Mouse (Mus musculus): ENCODE data around the gene Prr5.

Prr5 gene

GRCm38 (mm10) chr15:84657384-84658064 is 11.9 kb upstream of the Prr5 start:
- DNase-seq (ENCODE audit: low read depth, low spot score) = no peak

DNA sequence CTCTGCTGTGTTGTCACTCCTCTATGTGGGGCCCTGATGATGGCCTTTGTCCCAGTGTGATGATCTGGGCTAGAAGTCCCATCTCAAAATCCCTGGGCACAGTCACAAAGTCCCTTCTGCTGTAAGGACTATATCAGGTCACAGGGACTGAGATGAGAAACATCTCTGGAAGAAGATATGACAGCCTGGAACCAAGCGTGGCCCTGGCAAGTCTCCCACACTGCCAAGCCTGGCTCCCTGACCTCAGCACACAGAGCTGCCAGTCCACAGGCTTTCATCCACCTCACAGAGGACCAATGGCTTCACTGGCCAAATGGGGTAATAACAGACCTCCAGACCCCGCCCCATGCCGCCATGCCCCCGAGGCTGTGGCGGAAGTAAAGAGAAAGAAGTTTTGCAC is 10.8 kb upstream of the Prr5 start:
- DNase-seq (ENCODE audit: low read depth, low spot score) = no peak

DNA sequence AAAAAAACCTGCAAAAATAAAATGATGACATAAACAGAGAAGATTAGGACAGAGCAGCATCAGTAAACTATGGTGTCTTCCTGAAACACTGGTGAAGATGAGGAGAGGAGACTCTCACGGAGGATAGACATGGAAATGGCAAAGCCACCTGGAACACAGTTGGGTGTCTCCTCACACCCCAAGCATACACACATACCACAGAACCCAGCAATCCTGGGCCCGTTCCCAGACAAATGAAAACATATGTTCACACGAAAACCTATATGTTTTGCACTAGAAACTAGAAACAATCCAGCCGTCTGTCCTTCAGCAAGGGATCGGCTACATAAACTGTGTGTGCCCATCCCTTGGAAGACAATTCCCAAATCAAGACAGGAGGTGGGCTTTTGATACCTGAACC is 9.6 kb upstream of the Prr5 start:
- no peak for DNase-seq (ENCODE audit: low read depth, low spot score)

- DNase-seq (ENCODE audit: low read depth, low spot score) = no peak
Observed at GRCm38 (mm10) chr15:84661274-84661673, 8.1 kb upstream of the Prr5 start.

DNA sequence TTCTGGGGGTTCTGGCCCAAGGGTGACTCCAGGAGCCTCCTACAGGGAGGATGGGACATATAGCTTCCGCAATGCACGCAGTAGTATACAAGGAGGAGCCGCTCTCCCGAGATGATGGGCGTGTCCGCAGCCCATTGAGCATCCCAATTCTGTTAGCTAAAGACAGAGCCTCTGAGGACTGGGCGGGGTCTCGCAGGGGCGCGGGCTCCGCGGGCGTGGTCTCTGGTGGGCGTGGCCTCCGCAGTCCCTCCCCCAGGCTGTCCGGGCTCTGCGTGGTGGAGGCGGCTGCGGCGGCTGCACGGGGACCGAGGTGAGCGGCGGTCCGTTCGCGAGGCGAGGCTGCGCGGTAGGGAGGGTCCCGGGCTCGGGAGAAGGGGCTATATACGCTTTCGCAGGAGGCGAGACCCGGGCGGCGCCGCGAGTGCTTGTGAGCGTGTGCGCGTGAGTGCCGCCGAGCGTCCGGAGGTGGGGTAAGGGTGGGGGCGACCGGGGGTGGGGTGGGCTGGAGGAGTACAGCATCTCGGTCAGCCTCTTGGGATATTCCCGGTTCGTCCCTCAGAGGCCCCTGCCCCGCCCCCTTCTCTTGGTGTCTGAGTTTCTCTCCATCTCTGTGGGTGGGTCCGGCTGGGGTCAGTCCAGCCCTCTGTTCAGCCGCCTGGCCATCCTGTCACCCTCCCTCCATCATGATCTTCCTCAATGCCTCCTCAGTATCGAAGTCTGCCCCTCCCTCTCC is 6.3 kb upstream of the Prr5 start:
- no peak for DNase-seq (ENCODE audit: low read depth, low spot score)

- no peak for DNase-seq (ENCODE audit: low read depth, low spot score)
Observed at GRCm38 (mm10) chr15:84663685-84664060, 5.7 kb upstream of the Prr5 start.

DNA sequence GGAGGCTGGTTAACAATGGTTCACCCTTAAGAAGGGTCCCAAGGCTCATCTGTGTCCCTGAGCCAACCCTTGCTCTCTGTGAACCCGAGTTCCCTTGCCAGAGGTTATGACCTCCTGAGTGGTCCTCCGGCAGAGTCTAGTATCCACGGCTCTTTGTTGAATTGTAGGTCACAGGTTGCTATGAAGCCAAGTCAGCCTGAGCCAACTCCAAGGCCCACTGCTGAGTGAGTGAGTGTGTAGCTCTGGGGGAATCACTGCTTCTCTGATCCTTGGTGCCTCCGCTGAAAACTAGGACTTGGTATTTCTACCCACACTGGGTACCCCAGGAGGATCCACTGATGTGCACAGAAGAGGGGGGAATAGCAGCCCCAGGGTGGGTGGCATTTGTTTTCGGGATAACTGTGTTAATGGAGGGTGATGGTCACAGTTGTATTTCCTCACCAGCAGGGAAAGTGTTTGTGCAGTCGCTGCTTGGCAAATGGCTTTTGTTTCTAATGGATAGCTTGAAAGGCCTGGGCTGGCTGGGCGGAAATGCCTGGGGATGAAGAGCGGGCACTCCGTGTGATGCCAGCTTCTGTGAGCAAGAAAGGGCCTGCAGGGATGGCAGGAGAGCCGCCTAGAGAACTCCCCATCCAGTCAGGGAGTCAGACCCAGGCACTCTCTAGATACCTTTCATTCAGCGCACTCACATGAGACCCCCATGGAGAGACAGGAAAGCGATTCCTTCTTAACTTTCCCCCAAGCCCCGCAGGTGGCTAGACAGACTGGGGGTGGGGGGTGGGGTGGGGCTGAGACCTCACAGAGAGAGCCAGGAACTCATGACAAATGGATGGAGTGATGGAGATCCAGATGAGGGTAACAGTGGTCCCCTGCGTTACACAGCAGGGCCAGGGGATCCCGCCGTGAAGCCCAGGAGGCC is 4.6 kb upstream of the Prr5 start:
- DNase-seq (ENCODE audit: low read depth, low spot score) = no peak

- DNase-seq (ENCODE audit: low read depth, low spot score) = no peak
Observed at GRCm38 (mm10) chr15:84665662-84666061, 3.8 kb upstream of the Prr5 start.

DNA sequence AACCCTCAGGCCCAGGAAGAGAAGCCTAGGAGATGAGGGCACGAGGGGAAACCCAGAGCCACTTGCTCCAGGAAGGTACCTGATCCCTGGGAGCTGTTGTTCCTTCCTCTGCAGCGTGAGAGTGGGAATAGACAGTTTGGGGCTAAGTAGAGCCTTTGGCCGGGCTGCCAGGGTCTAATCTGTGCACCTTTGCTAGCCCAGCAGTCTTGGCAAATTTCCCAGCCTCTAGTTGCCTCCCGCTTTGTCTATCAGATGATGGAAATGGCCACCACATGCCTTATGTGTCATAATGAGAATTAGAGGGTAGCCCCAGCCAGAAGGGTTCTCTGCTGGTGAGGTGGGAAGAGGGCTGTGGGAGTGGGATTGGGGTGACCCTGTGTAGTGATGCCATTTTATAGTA is 3.4 kb upstream of the Prr5 start:
- no peak for DNase-seq (ENCODE audit: low read depth, low spot score)

GRCm38 (mm10) chr15:84667601-84668000 is 1.8 kb upstream of the Prr5 start:
- DNase-seq (ENCODE audit: low read depth, low spot score) = no peak

- DNase-seq (ENCODE audit: low read depth, low spot score) = no peak
Observed at GRCm38 (mm10) chr15:84669771-84670656, 594 bp downstream of the Prr5 start.

DNA sequence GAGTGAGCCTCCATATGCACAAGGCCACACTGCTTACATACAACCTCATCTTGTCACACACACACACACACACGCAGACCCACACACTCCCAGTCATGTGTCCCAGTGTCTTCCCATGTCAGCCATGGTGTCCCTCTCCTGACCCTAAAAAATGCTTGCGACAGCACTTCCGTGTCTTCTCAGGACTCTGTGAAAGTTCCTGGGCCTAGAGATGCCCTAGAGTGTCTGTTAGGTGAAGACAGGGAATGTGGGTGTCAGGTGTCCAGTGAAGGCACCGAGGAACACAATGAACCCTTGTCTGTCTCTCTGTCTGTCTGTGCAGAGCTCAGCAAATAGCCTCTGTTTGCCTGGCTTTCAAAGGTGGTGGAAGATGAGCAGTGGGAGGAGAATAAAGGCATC is 1.2 kb downstream of the Prr5 start:
- no peak for DNase-seq (ENCODE audit: low read depth, low spot score)

GRCm38 (mm10) chr15:84671401-84672307 is 2.2 kb downstream of the Prr5 start:
- DNase-seq (ENCODE audit: low read depth, low spot score) = no peak

GRCm38 (mm10) chr15:84672308-84672615 is 2.8 kb downstream of the Prr5 start:
- no peak for DNase-seq (ENCODE audit: low read depth, low spot score)

DNA sequence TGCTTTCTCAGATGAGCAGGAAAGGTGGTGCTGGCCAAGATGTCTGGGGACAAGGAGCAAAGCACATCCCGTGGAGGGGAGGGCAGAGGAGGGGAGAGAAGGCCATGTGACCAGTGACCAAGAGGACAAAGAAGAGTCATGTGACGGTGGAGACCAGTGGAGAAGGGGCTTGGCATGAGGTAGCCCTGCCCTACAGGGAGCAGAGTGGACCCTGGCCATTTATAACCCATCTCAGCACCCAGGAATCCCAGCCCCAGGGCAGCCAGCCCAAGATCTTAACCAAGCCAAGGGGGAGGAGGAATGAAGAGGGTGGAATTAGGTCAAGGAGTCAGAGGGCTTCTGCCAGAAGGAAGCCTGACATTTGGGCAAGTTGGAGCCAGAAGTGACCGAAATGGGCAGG is 3.2 kb downstream of the Prr5 start:
- DNase-seq (ENCODE audit: low read depth, low spot score) = no peak

DNA sequence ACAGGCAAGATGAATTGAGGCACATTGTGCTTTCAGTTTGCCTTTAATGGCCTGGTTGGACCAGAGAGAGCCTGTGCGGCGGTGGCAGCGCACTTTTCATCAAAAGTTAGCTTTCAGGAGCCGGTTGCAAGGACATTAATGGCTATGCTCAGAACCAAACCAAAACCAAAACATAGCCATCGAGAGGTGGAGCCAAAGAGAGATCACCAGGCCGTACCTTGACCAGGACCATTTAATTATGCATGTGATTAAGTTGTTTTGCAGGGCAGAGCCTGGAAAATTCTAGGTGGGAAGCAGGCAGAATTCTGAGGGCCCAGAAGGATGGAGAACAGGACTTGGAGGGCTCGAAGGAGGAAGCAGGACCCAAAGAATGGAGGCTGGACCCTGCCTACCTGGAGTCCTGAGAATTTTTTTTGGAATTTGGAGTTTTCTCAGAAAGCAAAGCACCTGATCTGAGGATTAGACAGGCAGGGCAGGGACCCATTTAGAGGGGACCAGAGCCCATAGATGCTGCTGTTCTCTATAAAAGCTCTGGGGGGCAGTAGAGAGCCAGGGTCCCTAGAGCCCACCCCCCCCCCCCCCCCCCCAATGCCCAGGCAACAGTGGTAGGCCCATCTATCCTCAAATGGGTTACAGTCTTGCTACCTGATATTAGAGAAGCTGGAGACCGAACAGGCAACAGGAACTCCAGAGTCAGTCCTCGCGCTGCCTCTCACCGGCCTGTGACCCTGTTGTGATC is 5.1 kb downstream of the Prr5 start:
- no peak for DNase-seq (ENCODE audit: low read depth, low spot score)

GRCm38 (mm10) chr15:84675317-84675716 is 5.9 kb downstream of the Prr5 start:
- DNase-seq (ENCODE audit: low read depth, low spot score) = no peak

DNA sequence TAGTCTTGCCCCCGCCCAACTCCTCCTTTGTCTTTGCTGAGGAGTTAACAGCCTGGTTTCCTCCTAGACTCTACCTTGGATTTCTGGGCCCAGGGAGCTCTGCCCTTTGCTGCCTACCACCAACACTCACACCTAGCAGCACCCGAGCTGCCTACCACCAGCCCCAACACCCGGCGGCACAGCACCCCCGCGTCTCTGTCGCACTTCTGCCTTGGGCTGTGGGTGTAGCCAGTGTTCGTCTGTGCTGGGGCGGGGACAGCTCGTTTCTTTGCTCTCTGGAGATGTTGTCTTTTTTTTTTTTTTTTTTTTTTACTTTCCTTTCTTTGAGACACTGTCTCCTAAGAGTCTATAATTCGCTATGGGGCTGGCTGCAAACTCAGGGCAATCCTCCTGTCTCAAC is 8.5 kb downstream of the Prr5 start:
- DNase-seq (ENCODE audit: low read depth, low spot score) = no peak

- DNase-seq (ENCODE audit: low read depth, low spot score) = no peak
Observed at GRCm38 (mm10) chr15:84679090-84679489, 9.7 kb downstream of the Prr5 start.

- DNase-seq (ENCODE audit: low read depth, low spot score) = no peak
Observed at GRCm38 (mm10) chr15:84679794-84680193, 10.4 kb downstream of the Prr5 start.
